Mouse (Mus musculus): ENCODE results near the gene Lmod3. TPM values are rescaled to one million over a fixed set of nuclear protein-coding genes. Genes with fewer than 3 reads are reported as not detected.

The Lmod3 gene
- polyA plus RNA-seq, 1 experiment from 2014 or later, result 0.07 TPM

DNA sequence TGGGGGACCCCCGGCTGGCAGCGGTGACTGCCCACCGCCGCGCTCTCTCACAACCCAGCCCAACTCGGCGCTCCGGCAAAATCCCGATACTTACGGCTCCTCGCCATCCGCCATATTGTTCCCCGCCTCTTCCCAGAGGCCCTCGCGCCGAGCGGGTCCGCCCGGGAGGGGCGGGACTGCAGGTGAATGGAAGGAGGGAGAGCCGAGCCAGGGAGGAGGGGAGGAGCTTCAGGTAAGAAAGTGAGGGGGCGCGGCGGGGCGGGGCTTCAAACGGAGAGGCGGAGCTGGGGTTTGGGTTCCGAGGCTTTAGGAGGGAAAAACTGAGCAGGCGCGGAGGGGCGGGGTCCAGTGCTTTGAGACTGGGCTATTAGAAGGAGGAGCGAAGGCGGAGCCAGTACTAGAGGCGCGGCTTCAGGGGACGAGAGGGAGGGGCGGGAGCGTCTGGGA lies 47.1 kb downstream of the Lmod3 start, which contains the start of gene Uba3:
Uba3 (minus strand) TSS at position 209 of the 447 bp plus-strand sequence.
- peak; percentile 96 for ATAC-seq
- Histone ChIP-seq H3K36me3 (no peaks in the 10 kb centered on the region), H3K27me3 (no peaks in the 10 kb centered on the region), H3K9me3 (no peaks in the 10 kb centered on the region), H3K4me2 (replicated peaks) (peak within 1 kb of the TSS; percentile 70), H3K27ac (peak within 1 kb of the TSS; percentile 89), H3K4me3 (replicated peaks) (peak within 1 kb of the TSS; percentile 88), H3K4me1 (replicated peaks) (peaks cover 25% of the 10 kb centered on the region), H3K9ac (replicated peaks) (peak within 1 kb of the TSS; percentile 95)
- under 1% methylated on average over 38 of the region's 38 CpGs for WGBS

- WGBS, result under 1% methylated on average over 15 of the region's 16 CpGs
- H3K4me3 ChIP-seq (replicated peaks), result peak overlapping the region; percentile 88
- ATAC-seq, result peak; percentile 72
- H3K9me3 ChIP-seq, result no peaks in the 10 kb centered on the region
- peak overlapping the region; percentile 89 for H3K27ac ChIP-seq
- H3K27me3 ChIP-seq, result no peaks in the 10 kb centered on the region
- H3K9ac ChIP-seq (replicated peaks), result peak overlapping the region; percentile 95
- H3K4me2 ChIP-seq (replicated peaks), result peak overlapping the region; percentile 70
- peaks cover 23% of the 10 kb centered on the region for H3K4me1 ChIP-seq (replicated peaks)
- H3K36me3 ChIP-seq, result no peaks in the 10 kb centered on the region
These were observed 47.6 kb downstream of the Lmod3 start for GRCm38 (mm10) chr6:97204952-97205351.

DNA sequence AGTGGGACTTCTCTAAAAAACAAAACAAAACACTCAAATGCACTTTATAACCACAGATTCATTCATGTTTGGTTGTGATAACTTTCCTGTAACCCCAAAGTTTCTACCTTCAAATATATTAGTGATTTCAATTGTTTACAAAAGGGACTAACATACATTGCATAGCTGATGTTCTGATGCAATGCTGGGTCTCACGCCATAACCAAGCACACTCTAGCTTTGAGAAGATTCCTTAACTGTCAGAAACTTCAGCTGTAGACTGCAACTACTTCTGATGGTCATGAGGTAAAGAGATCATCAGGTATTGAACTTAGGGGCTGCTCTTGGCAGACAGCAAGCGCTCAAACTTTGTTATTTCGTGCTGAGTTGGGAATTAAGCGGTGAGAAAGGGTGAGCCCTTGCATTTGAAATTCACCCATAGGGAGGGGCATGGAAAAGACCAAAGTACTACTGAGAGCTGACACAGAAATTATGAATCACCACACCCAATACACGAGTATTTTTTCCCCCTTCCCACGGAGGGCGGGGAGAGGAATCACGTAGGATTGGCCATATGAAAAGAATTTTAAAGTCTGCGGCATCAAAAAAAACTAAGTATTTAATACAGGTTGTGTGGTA lies 48.2 kb downstream of the Lmod3 start:
- no peak overlapping the region for H3K27ac ChIP-seq
- ATAC-seq, result no peak
- no peaks in the 10 kb centered on the region for H3K27me3 ChIP-seq
- WGBS, result 15% methylated on average over 9 of the region's 9 CpGs
- H3K9me3 ChIP-seq, result no peaks in the 10 kb centered on the region
- no peaks in the 10 kb centered on the region for H3K36me3 ChIP-seq
- H3K4me3 ChIP-seq (replicated peaks), result peak overlapping the region; percentile 88
- H3K4me2 ChIP-seq (replicated peaks), result peak overlapping the region; percentile 70
- peaks cover 20% of the 10 kb centered on the region for H3K4me1 ChIP-seq (replicated peaks)
- peak overlapping the region; percentile 95 for H3K9ac ChIP-seq (replicated peaks)

DNA sequence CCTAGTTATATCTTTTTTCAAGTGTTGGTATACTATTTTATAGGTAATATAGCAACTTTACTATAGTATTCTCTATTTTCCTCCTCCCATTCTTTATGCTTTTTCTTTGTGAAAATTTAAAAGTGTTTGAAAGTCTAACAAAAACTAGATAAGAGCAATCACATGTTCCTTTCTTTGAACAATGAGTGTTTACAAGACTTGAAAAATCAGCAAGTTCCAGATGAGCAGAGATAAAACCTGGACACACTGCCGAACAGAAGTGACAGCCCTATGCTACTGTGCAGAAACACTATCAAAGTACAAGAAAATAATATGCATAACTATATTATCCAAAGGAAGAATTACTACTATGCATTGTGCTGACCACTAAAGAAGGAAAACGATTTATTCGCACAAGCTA lies 50.1 kb downstream of the Lmod3 start:
- H3K4me1 ChIP-seq (replicated peaks), result peaks cover 20% of the 10 kb centered on the region
- no peak overlapping the region for H3K27ac ChIP-seq
- 94% methylated on average over 3 of the region's 3 CpGs for WGBS
- no peak for ATAC-seq
- no peak overlapping the region for H3K9ac ChIP-seq (replicated peaks)
- no peak overlapping the region for H3K4me2 ChIP-seq (replicated peaks)
- no peaks in the 10 kb centered on the region for H3K9me3 ChIP-seq
- H3K27me3 ChIP-seq, result no peaks in the 10 kb centered on the region
- H3K4me3 ChIP-seq (replicated peaks), result no peak overlapping the region
- H3K36me3 ChIP-seq, result peaks cover 8% of the 10 kb centered on the region

DNA sequence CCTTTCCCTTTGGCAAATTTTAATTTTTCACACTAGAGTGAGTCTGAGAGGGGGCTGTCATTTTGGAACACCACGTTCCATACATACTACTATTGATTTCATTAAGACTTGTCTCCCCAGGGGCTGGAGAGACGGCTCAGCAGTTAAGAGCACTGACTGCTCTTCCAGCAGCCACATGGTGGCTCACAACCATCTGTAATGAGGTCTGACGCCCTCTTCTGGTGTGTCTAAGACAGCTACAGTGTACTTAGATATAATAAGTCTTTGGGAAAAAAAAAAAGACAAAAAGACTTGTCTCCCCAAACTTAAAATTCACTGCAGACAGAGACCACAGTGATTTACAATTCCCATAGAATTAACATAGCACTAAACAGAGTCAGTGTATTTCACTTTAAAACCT lies 52.1 kb downstream of the Lmod3 start:
- H3K9ac ChIP-seq (replicated peaks), result no peak overlapping the region
- no peak overlapping the region for H3K27ac ChIP-seq
- no peaks in the 10 kb centered on the region for H3K27me3 ChIP-seq
- no peak for ATAC-seq
- H3K36me3 ChIP-seq, result peaks cover 28% of the 10 kb centered on the region
- H3K4me2 ChIP-seq (replicated peaks), result no peak overlapping the region
- H3K4me3 ChIP-seq (replicated peaks), result no peak overlapping the region
- WGBS, result 43% methylated on average over 3 of the region's 3 CpGs
- H3K4me1 ChIP-seq (replicated peaks), result peaks cover 20% of the 10 kb centered on the region
- H3K9me3 ChIP-seq, result no peaks in the 10 kb centered on the region

Other genes starting within 250 kb of the Lmod3 start
- 7.0 and 7.5 TPM in 2 replicates for gene Fam19a4, start 192.3 kb downstream of the Lmod3 start, polyA plus RNA-seq (2015; fragmentation: Nextera tagmentation; extraction: Ambion mirVana)
- gene Eogt, start 103.6 kb downstream of the Lmod3 start, polyA plus RNA-seq (2015; fragmentation: Nextera tagmentation; extraction: Ambion mirVana), result 7.8 and 9.7 TPM in 2 replicates
- gene Tmf1, start 73.6 kb downstream of the Lmod3 start, polyA plus RNA-seq (2015; fragmentation: Nextera tagmentation; extraction: Ambion mirVana), result 37.7 and 45.0 TPM in 2 replicates
- gene Uba3, start 47.1 kb downstream of the Lmod3 start, polyA plus RNA-seq (2015; fragmentation: Nextera tagmentation; extraction: Ambion mirVana), result 92.7 and 96.8 TPM in 2 replicates
- 113 and 114 TPM in 2 replicates for gene Arl6ip5, start 42.1 kb downstream of the Lmod3 start, polyA plus RNA-seq (2015; fragmentation: Nextera tagmentation; extraction: Ambion mirVana)